Mouse (Mus musculus): Measurements from ENCODE around the gene Pmpcb. TPM values are rescaled to one million over a fixed set of nuclear protein-coding genes. Genes with fewer than 3 reads are reported as not detected.

Pmpcb gene
- polyA plus RNA-seq (2012; rRNA removed), result 37.6 and 41.4 TPM in 2 replicates

GRCm38 (mm10) chr5:21736956-21737585, at the start of gene Pmpcb:
Gene Pmpcb, plus strand, starts transcription at chr5:21737141.

GRCm38 (mm10) chr5:21701351-21702008, 35.5 kb upstream of the Pmpcb start, which contains the start of gene Napepld:
Gene Napepld, minus strand, starts transcription at chr5:21701396.

GRCm38 (mm10) chr5:21785053-21785452, 48.1 kb downstream of the Pmpcb start, which contains the start of the genes Dnajc2 and Psmc2:
Gene Dnajc2, minus strand, starts transcription at chr5:21785251.
Gene Psmc2, plus strand, starts transcription at chr5:21785283.

Other genes with a start within 250 kb of the Pmpcb start
- gene Lrrc17, start 193.6 kb upstream of the Pmpcb start, polyA plus RNA-seq (2012; rRNA removed), result 0.54 and 2.0 TPM in 2 replicates
- gene Fbxl13, start 91.5 kb upstream of the Pmpcb start, polyA plus RNA-seq (2012; rRNA removed), result 0.12 and 0.15 TPM in 2 replicates
- 8.6 and 10.5 TPM in 2 replicates for gene Armc10, start 91.3 kb upstream of the Pmpcb start, polyA plus RNA-seq (2012; rRNA removed)
- gene Napepld, start 35.7 kb upstream of the Pmpcb start, polyA plus RNA-seq (2012; rRNA removed), result 1.3 TPM in 2 replicates
- gene Dnajc2, start 48.1 kb downstream of the Pmpcb start, polyA plus RNA-seq (2012; rRNA removed), result 17.4 and 17.8 TPM in 2 replicates
- gene Psmc2, start 48.1 kb downstream of the Pmpcb start, polyA plus RNA-seq (2012; rRNA removed), result 59.9 and 69.4 TPM in 2 replicates
- 0.01 TPM in 1 of 2 replicates, not detected in the other for gene Slc26a5, start 128.5 kb downstream of the Pmpcb start, polyA plus RNA-seq (2012; rRNA removed)